Mouse (Mus musculus) frontal cortex, postnatal 25 days (tissue): ENCODE measurements at regions not wholly inside any gene's neighbourhood (a gene's known extent, or its start where the extent isn't known, plus 50 kb on each side); places are given as distances from the start of the nearest gene placed in this dataset.
"Not testable (repeated sequence)": the region's sequence is repeated elsewhere in the genome, so short reads cannot be mapped to it uniquely, and the experiment has no call there.

Experiments
- DNase-seq, 2 experiments: peaks; one replicate each; pipeline ENCODE4 v3.0.0; 2022; ENCODE audit warnings: low spot score in 2 of 2

- DNase-seq: no peak
Measured at GRCm38 (mm10) chr8:103793331-103793730, 308.1 kb upstream of the Cdh5 start.

DNA sequence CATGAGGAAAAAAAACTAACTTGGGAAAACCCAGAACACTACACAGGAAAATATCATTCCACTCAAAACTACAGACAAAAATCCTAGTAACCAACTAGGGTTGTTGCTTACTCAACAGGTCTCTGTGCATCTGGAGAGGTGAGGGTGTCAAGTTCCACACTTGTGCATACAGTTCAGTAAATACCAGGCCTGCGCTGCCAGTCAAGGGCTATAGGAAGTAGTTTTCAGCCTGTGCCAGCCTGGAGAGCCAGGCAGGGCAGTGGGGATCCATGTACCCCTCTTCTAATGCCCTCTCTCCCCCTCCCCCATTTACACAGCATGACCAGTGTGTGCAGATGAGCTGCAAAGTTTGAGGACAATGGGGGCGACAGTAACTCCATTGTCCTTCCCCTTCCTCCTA lies 302.8 kb upstream of the Cdh5 start:
- DNase-seq: not testable (repeated sequence)

DNA sequence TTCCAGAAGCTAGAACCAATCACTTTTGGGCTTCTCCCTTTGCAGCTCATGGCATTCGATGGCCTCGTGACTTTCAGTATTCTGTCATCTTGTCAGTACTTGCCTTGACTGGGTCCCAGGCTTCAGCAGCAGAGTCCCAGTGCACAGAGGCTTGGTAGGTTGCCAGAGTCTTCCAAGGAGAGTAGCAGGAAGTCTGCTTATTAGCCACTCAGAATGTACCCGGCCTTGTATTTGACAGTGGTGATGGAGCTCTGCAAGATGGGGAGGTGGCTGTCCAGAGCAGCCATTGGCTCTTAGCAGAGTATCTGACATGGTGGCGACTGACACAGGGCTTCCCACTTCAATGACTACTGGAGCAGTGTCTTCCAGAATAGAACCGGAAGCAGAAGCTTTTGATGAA lies 293.3 kb upstream of the Cdh5 start:
- no peak for DNase-seq

DNA sequence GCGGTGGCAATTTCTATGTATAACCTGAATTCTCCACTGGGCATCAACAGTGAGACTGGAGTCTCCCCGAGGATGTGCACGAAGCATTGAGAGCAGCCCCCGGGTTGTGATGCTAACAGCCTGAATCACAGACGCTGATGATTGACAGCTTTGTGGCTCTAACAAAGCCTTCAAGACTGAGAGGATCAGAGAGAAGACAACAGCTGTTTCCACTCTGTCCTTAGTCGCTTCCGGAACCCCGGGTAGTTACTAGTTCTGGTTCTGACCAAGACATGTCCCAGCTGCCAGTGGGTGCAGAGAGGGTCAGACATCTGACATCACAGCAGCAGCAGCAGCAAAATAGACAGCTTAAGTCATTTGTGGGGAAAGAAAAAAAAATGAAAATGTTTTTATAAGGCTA lies 292.8 kb upstream of the Cdh5 start:
- no peak for DNase-seq

DNA sequence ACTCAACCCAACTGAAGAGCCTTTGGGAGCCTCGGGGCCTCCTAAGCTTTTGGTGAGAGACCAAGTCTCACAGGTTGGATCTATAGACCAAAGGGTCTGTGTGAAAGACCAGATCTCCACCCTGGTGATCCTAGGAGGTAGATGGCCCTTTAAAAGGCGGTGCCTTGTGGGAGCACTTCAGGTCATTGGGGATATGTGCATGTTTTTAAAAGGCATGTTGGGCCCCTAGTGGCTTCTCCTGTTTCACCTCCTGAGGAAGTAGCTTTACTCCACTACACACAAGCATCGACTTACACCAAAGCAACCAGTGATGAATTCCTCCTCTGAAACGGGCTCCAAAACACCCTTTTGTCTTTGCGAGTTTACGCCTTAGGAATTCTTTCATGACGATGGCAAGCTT lies 292.3 kb upstream of the Cdh5 start:
- DNase-seq: no peak

DNA sequence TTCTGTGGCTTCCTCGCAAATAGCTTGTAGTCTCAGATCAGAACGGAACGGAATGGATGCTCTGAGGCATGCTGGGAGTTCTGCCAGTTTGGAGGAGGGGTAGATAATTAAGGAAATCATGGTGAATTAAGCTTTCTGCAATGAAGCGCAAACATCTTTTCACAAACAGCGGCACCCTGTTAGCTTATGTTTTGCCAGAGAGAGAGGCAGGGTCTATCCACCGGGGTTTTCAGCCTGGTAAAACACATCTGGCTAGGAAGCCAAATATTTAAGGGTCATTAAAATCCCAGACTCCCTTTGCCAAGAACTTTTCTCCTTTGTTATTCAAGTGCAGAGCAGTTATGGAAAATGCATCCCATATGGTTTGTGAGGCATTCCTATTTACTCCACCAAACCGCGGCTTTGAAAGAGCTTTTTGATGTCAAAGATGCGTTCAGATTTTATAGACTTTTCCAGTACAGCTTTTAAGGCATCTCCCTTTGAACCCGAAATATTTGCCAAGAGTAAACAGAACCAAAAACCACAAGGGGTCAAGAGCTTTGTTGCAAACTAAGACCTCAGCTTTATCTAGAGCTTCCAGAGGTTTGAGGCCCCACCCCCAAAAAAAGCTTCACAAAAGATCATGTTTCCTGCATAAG lies 287.4 kb upstream of the Cdh5 start:
- DNase-seq: no peak

GRCm38 (mm10) chr8:103816101-103816894 lies 285.1 kb upstream of the Cdh5 start:
- DNase-seq: no peak

GRCm38 (mm10) chr8:103823541-103823940 lies 277.9 kb upstream of the Cdh5 start:
- DNase-seq: no peak

DNA sequence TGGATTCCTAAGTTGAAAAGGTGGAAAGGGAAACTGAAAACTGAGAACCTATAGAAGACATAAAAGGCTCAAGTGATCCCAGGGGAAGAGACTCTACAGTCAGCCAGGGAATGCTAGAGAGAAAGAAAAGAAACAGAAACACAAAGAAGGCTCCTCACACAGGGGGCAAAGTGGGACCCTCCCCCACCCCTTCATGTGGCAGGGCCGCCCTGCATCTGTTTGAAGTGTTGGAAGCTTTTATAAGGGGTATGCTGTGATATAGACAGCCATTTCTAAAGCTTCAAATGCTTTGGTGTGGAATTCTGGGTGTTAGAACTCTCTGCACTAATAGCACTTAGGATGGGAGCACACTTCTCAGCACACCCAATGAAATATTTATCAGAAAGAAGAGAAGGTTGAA lies 276.7 kb upstream of the Cdh5 start:
- no peak for DNase-seq

DNA sequence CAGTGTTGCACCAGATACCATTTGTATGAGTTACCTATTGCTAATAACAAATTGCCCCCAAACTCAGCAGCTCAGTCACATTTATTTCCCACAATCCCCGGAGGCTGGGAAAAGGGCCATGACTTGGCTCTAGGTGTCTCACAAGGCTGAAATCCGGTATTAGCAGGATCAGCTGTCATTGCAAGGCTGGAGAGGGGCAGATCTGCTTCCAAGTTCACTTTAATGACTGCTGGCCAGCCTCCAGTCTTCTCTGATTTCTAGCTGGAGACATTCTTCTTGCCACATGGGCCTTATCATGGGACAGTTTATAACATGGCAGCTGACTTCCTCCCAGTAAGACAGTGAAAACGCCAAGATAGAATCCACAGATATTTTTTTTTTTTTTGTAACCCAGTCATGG lies 276.1 kb upstream of the Cdh5 start:
- DNase-seq: no peak

GRCm38 (mm10) chr8:103830416-103830815 lies 271.0 kb upstream of the Cdh5 start:
- no peak for DNase-seq

DNA sequence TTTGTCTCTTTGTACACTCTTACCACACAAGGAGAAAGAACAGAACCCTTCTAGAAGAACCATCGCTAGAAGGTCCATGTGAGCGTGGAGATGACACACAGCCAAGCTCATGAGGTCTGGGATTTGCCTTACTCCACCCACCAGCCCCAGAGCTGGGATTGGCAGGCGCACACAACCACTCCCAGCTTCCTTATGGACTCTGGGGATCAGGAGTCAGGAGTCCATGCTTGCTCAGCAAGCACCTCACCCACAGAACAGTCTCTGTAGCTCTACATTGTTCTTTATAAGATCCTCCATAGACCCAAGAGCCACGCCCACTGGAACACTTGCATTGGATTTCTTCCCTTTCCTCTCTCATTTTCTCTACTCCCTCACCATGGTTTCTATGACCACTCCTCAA lies 261.4 kb upstream of the Cdh5 start:
- DNase-seq: no peak

DNA sequence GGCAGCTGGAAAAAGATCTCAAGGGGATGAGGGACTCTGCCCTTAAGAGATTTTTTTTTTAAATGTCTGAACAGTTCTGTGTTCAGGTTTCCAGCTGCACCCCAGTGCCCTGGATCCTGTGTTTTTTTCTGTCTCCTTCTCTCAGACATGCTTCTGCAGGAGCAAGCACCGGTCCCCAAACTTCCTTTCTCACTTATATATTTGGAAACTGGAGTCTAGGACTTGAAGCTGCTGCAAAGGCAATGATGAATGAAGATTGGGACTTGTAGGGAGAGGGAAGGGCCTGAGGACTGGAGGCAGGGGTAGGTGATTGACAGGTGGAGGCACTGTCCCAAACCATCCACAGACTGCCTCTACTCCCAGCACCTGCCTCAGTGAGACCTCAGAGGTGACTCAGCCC lies 255.5 kb upstream of the Cdh5 start:
- DNase-seq: no peak

DNA sequence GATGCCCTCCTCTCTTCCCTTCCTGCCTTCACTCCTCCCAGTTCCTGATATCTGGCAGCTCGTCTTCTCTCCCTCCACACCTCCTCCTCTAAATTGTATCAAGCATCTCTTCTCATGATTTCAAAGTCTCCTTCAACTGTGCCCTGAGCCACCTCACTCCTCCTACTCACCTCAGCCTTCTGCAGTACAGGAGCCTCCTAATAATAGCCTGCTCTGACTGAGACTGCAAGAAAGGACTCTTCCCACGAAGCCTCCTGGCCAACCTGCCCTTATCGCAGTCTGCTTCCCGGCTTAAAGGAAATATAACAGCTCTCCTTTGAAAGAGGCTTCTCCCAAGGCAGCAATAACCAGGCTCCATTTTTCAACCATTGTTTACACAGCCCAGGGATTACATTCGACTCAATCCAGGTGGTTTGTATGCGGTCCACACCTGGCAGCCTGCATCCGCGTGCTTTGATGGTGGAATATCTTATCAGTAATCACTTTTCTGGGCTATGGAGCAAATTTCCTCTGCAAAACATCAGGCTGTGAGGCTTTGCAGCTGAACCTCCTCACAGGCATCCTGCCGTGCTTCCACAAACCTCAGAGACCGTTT lies 254.9 kb upstream of the Cdh5 start:
- peak in 1 of 2 experiments; percentile 4 for DNase-seq

GRCm38 (mm10) chr8:103849785-103850184 lies 251.6 kb upstream of the Cdh5 start:
- DNase-seq: no peak

- DNase-seq: no peak
Measured at GRCm38 (mm10) chr8:103851286-103851685, 250.1 kb upstream of the Cdh5 start.

DNA sequence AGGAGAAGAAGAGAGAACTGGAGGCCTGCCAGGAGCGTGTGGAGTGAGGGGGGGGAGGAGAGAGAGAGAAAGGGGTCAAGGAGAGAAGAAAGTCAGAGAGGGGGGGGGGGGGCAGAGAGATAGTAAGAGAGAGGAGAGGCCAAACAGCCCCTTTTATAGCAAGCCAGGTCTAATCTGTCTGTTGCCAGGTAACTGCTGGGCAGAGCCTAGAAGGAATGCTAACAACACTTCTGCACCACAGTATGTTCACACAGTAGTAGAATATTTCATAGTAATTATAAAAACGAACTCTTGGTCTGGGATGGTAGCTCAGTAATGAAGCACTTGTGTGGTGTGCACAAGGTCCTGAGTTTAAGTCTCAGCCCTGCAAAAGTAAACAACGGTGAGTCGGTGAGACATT lies 248.4 kb upstream of the Cdh5 start:
- DNase-seq: no peak

DNA sequence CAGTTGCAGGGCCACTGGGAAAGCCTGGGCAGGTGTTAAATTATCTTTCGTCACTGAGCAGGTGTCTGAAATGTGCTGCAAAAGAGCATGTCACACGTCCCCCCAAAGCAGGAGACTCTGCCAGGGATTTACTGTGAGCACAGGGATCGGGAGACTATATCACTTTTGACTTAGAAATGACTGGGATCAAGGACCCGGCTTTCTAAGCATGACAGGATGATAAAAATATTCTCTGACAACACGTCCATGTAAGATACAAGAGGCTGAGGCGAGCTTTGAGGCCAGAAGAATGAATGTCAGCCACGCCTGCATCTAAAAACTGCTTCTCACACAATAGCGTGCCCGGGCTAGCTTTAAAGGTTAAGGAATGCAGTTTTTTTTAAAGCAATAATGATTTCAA lies 246.1 kb upstream of the Cdh5 start:
- DNase-seq: no peak

DNA sequence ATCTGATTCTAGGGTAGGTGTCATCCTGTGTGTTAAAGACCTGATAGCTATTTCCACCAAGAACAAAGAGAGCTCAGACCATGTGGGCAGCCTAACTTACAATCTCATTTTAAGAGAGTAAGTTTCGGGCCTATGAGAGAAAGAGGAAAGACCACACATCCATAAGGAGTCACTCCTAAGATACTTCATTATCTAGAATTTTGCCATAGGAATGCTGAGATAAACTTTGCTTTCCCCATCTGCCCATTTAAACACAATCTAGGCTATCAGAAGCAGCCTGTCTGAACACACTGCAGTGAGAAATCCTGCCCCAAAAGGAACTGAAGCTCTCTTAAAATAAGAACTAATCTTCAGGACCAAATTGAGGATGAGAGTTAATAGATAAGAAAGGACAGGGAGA lies 242.3 kb upstream of the Cdh5 start:
- DNase-seq: no peak

GRCm38 (mm10) chr8:103873598-103874502 lies 227.6 kb upstream of the Cdh5 start:
- DNase-seq: no peak

DNA sequence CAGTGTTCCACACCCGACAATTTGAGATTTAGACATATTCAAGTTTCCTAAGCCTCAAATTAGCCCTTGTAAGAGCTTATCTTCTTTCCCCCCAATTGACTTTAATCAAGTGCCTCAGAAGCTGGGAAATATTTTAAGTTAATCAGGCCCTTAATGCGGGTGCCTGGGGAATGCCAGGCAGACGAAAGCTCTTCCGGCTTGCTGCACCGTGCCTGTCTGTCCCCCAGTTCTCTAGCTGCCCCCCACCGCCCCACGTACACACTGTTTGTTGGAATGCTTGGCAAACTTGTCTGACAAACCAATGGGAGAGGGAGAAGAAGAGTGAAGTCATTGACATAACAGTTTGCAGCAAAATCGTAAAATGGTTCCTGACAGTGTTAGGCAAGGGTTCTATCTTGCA lies 226.9 kb upstream of the Cdh5 start:
- no peak for DNase-seq

DNA sequence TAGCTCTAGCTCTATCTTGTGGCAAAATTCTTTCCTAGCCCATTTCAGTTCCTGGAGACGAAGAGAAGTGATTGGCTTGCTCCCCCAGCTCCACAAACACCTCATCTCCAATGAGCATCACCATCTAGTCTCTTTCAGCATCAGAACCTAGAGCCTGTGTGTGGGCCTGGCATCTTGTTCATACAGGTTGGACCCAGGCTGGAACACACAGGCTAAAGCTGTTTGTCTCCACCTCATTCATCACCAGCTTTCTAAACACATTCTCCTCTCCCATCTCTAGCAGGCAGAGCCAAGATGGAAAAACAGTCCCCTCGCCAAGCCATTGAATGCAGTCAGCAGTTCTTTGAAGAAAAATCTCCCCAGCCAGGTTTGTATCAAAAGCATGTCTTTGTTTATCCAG lies 221.9 kb upstream of the Cdh5 start:
- no peak for DNase-seq
